ENCODE assay signal across 8 mouse cellular contexts in genomic region chr15:77857662-77858156, GRCm38 (mm10). TPM values are rescaled to one million over a fixed set of nuclear protein-coding genes. Genes with fewer than 3 reads are reported as not detected.
A peak's percentile ranks its signal among the peaks of the same experiment; 100 is the strongest.
DNase-seq lines count a peak whose midpoint lies in the region; ATAC-seq lines count a peak whose summit lies in the region.

No protein-coding gene starts in this region.

- DNase-seq in adrenal gland, adult 2 months, result peak; percentile 74
- peak; percentile 90 to 91 for DNase-seq in cerebellum, postnatal 10 days
- DNase-seq in intestine, embryonic 14.5 days (ENCODE audit: low spot score), result peak; percentile 84
- peak; percentile 67 to 75 for DNase-seq in left cerebral cortex, postnatal 25 days (ENCODE audit: low spot score in 2 of 2)
- peak; percentile 78 for DNase-seq in retina, postnatal 1 day
- peak; percentile 91 for DNase-seq in urinary bladder, postnatal 14 days (ENCODE audit: low spot score)

- H3K4me3 ChIP-seq in intestine, embryonic 14.5 days (ENCODE audit: low read depth, low read length), result peak overlapping the region; percentile 32

- H3K27ac ChIP-seq in intestine, embryonic 14.5 days (ENCODE audit: low read depth), result peak overlapping the region; percentile 77

- H3K9ac ChIP-seq in intestine, embryonic 14.5 days (ENCODE audit: low read length), result peak overlapping the region; percentile 25

- peak overlapping the region; percentile 64 for H3K4me2 ChIP-seq in intestine, embryonic 14.5 days (ENCODE audit: low read length)

- H3K36me3 ChIP-seq in intestine, embryonic 14.5 days (ENCODE audit: control insufficient read depth, insufficient read depth, low read length), result no peaks in the 10 kb centered on the region

- intact Hi-C loops in left cerebral cortex, postnatal 25 days (cut with DNase I), result no loop called here

- H3K27me3 ChIP-seq in intestine, embryonic 14.5 days (replicated peaks; ENCODE audit: control insufficient read depth, insufficient read depth, low read length), result no peaks in the 10 kb centered on the region

- ATAC-seq in frontal cortex, adult (ENCODE audit: low TSS enrichment), result peak; percentile 94
- peak; percentile 93 for ATAC-seq in intestine, embryonic 14.5 days (replicated peaks; ENCODE audit: low FRiP score, low TSS enrichment, low read depth)
- ATAC-seq in megakaryocyte, adult 5-6 weeks (ENCODE audit: poor library complexity, severe bottlenecking), result peak; percentile 75

- peaks cover 5% of the 10 kb centered on the region; the same call in 1 of the 2 replicates for H3K4me1 ChIP-seq in intestine, embryonic 14.5 days (replicated peaks; ENCODE audit: control insufficient read depth, insufficient read depth, low read length)

- H3K9me3 ChIP-seq in intestine, embryonic 14.5 days (ENCODE audit: control insufficient read depth, low read length), result peaks cover 5% of the 10 kb centered on the region; the same call in 1 of the 2 replicates

- WGBS in intestine, embryonic 14.5 days, result 3% methylated on average over 28 of the region's 28 CpGs

RNA-seq across cellular contexts. Expression of gene Myh9, which starts 15.7 kb away (rescaled TPM):
- 100 to 1,000 TPM; 280 to 306 TPM for total RNA-seq in adrenal gland, adult 2 months (2021)
- 45.4 and 51.9 TPM in 2 replicates for polyA plus RNA-seq in adrenal gland, adult 2 months (2012; rRNA removed)
- 67.9 and 72.2 TPM in 2 replicates for polyA plus RNA-seq in intestine, embryonic 14.5 days (2014; fragmentation: Nextera tagmentation; extraction: Ambion mirVana)
- total RNA-seq in left cerebral cortex, postnatal 25 days (2021), result 10 to 100 TPM; 69.9 to 75.5 TPM
- 464 and 549 TPM in 2 replicates for total RNA-seq in megakaryocyte, adult 5-6 weeks (2015)
- 759 and 878 TPM in 2 replicates for total RNA-seq in megakaryocyte, adult 5-6 weeks (2017)

Comparison
In these comparisons a context has a peak if more than half of its experiments do, and no peak if none do; other contexts are left out.
1. Peak in every context shown above with its lines: DNase-seq, ATAC-seq, H3K4me3 ChIP-seq and H3K27ac ChIP-seq.